Mouse (Mus musculus): ENCODE data around the gene Aes. TPM values are rescaled to one million over a fixed set of nuclear protein-coding genes. Genes with fewer than 3 reads are reported as not detected.

Aes gene
- polyA plus RNA-seq, 1 experiment, result 639 TPM

DNA sequence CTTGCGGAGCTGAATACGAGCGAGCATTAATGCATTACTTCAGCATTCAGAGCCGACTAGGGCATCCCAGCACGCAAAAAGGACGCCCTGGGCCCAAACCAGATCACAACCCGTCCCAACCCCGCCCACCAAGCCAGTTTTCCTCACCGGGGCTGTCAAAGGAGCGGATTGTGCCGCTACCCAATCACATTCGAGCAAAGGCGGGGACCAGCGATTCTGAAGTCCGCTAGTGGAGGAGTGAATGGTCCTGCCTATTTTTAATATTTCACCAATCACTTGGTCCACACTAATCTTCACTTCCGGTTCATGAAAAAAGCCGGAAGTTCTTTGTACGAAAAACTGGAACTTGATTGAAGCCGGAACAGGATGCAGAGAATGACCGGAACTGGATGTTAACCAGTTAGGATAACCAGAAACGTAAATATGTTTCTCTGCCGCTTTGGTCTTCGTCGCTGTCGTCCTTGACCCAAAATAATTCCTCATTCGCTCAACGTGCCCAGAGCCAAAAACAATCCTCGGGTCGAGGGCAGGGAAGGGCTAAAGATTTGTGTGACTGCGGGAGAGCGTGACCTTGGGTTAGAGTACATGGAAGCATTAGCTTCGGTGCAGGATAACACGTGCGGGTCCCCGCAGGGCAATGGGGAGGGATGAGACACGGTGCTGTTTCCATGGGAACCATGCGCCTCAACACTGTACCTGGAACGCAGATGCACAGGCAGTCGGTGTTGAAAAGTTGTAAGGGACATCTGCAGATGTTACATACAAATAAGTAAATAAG is 46.9 kb downstream of the Aes start, which contains the start of gene BC025920:
BC025920 (plus strand) TSS at position 297 of the 778 bp plus-strand sequence.
- Histone ChIP-seq H3K36me3 (ENCODE audit: control insufficient read depth, insufficient read depth) (no peaks in the 10 kb centered on the region), H3K27me3 (ENCODE audit: control insufficient read depth, insufficient read depth, insufficient read length) (no peaks in the 10 kb centered on the region), H3ac (ENCODE audit: control insufficient read depth, insufficient read length) (peak within 1 kb of the TSS; percentile 2), H3K4me2 (ENCODE audit: low read depth) (peak within 1 kb of the TSS; percentile 95), H3K4me3 (peak within 1 kb of the TSS; percentile 38), H3K79me2 (ENCODE audit: control insufficient read depth, insufficient read depth) (no peaks in the 10 kb centered on the region)
- TF ChIP-seq MYOD1 (IDR thresholded peaks at IDR 0.05; ENCODE audit: control insufficient read depth in 1 of 3, insufficient read length in 2 of 3, low read depth in 2 of 3), result no peak
- TF ChIP-seq POLR2AphosphoS2 (IDR thresholded peaks at IDR 0.05; ENCODE audit: insufficient read length, low read depth), result peak; percentile 50
- peak; percentile 50 for TF ChIP-seq POLR2A (IDR thresholded peaks at IDR 0.05; ENCODE audit: insufficient read length, low read depth)

DNA sequence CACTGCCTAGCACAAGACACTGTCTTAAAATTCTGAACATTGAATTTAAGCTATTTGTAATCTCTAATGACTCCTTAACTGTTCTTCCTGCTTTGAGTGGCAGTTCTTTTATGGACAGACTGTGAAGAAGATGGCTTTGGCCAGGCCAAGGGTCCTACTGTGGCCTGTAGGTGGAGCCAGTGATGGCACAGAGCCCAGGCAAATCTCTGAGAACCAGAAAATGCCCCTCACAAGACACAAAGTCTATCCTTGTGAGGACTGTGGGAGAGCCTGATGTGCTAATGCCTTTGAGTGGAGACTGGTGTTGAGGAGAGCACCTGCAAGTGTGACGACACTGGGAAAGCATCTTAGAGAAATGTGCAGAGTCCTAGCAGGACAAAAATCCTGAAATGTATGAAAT is 49.0 kb downstream of the Aes start:
- no peak overlapping the region for H3K4me3 ChIP-seq
- H3K79me2 ChIP-seq (ENCODE audit: control insufficient read depth, insufficient read depth), result no peaks in the 10 kb centered on the region
- no peak overlapping the region for H3ac ChIP-seq (ENCODE audit: control insufficient read depth, insufficient read length)
- H3K4me2 ChIP-seq (ENCODE audit: low read depth), result no peak overlapping the region
- no peaks in the 10 kb centered on the region for H3K27me3 ChIP-seq (ENCODE audit: control insufficient read depth, insufficient read depth, insufficient read length)
- no peak for TF ChIP-seq TCF3 (IDR thresholded peaks at IDR 0.05; ENCODE audit: insufficient read length, low read depth)
- no peak for TF ChIP-seq SRF (IDR thresholded peaks at IDR 0.05; ENCODE audit: control insufficient read depth, insufficient read length, low read depth)
- TF ChIP-seq POLR2A (IDR thresholded peaks at IDR 0.05; ENCODE audit: insufficient read length, low read depth), result no peak
- TF ChIP-seq MYOG (IDR thresholded peaks at IDR 0.05; ENCODE audit: control insufficient read depth in 1 of 3, insufficient read depth in 1 of 3, insufficient read length in 2 of 3, low read depth in 2 of 3), result no peak
- no peak for TF ChIP-seq USF1 (IDR thresholded peaks at IDR 0.05; ENCODE audit: low read depth)
- TF ChIP-seq CEBPB (IDR thresholded peaks at IDR 0.05; ENCODE audit: insufficient read depth, poor library complexity, severe bottlenecking), result no peak
- TF ChIP-seq E2F4 (IDR thresholded peaks at IDR 0.05; ENCODE audit: insufficient read depth), result no peak
- no peak for TF ChIP-seq REST (IDR thresholded peaks at IDR 0.05; ENCODE audit: insufficient read depth, insufficient read length)
- no peak for TF ChIP-seq POLR2AphosphoS2 (IDR thresholded peaks at IDR 0.05; ENCODE audit: insufficient read length, low read depth)
- TF ChIP-seq MAX (IDR thresholded peaks at IDR 0.05; ENCODE audit: low read depth), result no peak
- H3K36me3 ChIP-seq (ENCODE audit: control insufficient read depth, insufficient read depth), result no peaks in the 10 kb centered on the region

DNA sequence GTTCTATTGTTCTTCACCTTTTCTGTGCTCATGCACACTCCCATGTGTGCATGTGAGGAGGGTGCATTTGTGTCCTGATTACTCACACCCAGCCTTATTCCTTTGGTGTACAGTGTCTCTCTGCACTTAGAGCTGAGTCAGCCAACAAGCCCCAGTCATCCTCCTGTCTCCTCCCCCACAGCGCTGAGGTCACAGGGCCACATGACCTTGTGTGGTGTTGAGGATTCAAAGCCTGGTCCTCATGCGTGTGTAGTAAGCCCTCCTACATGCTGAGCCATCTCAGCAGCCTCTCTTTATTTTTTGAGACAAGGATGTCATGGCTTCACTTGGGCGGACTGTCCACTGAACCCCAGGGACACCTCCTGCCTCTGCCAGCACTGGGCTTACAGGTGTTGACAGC is 53.5 kb downstream of the Aes start:
- no peaks in the 10 kb centered on the region for H3K79me2 ChIP-seq (ENCODE audit: control insufficient read depth, insufficient read depth)
- no peak overlapping the region for H3K4me3 ChIP-seq
- peaks cover 6% of the 10 kb centered on the region for H3K27me3 ChIP-seq (ENCODE audit: control insufficient read depth, insufficient read depth, insufficient read length)
- H3K4me2 ChIP-seq (ENCODE audit: low read depth), result no peak overlapping the region
- no peaks in the 10 kb centered on the region for H3K36me3 ChIP-seq (ENCODE audit: control insufficient read depth, insufficient read depth)
- no peak for TF ChIP-seq TCF3 (IDR thresholded peaks at IDR 0.05; ENCODE audit: insufficient read length, low read depth)
- no peak for TF ChIP-seq CEBPB (IDR thresholded peaks at IDR 0.05; ENCODE audit: insufficient read depth, poor library complexity, severe bottlenecking)
- TF ChIP-seq USF1 (IDR thresholded peaks at IDR 0.05; ENCODE audit: low read depth), result peak; percentile 67
- TF ChIP-seq MAX (IDR thresholded peaks at IDR 0.05; ENCODE audit: low read depth), result no peak
- TF ChIP-seq MYOG (IDR thresholded peaks at IDR 0.05; ENCODE audit: control insufficient read depth in 1 of 3, insufficient read depth in 1 of 3, insufficient read length in 2 of 3, low read depth in 2 of 3), result no peak
- no peak for TF ChIP-seq REST (IDR thresholded peaks at IDR 0.05; ENCODE audit: insufficient read depth, insufficient read length)
- TF ChIP-seq SRF (IDR thresholded peaks at IDR 0.05; ENCODE audit: control insufficient read depth, insufficient read length, low read depth), result no peak
- no peak overlapping the region for H3ac ChIP-seq (ENCODE audit: control insufficient read depth, insufficient read length)

DNA sequence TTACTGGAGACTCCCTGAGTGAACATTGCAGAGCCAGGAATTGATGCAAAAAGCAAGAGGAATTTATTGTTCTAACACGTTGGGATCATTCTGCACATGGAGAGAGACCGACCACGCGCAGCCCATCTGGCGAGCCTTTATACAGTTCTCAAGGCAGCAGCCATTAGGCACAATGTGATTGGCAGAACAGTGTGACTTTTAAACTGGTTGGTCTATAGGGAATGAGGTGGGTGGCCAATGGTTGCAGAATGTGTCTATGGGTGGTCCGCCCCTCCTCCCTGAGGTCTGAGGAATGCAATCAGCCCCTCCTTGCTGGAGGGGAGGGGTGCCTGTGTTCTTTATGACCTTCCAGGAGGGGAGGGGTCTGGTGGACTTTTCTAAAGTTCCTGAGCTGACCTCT is 56.2 kb downstream of the Aes start:
- no peak overlapping the region for H3K4me2 ChIP-seq (ENCODE audit: low read depth)
- H3ac ChIP-seq (ENCODE audit: control insufficient read depth, insufficient read length), result no peak overlapping the region
- H3K36me3 ChIP-seq (ENCODE audit: control insufficient read depth, insufficient read depth), result no peaks in the 10 kb centered on the region
- TF ChIP-seq TCF3 (IDR thresholded peaks at IDR 0.05; ENCODE audit: insufficient read length, low read depth) (no peak), MYOG (IDR thresholded peaks at IDR 0.05; ENCODE audit: control insufficient read depth in 1 of 3, insufficient read depth in 1 of 3, insufficient read length in 2 of 3, low read depth in 2 of 3) (no peak), CEBPB (IDR thresholded peaks at IDR 0.05; ENCODE audit: insufficient read depth, poor library complexity, severe bottlenecking) (no peak), TCF12 (IDR thresholded peaks at IDR 0.05; ENCODE audit: insufficient read depth, poor library complexity, severe bottlenecking) (no peak), POLR2AphosphoS2 (IDR thresholded peaks at IDR 0.05; ENCODE audit: insufficient read length, low read depth) (no peak), POLR2A (IDR thresholded peaks at IDR 0.05; ENCODE audit: insufficient read length, low read depth) (no peak), USF1 (IDR thresholded peaks at IDR 0.05; ENCODE audit: low read depth) (no peak), E2F4 (IDR thresholded peaks at IDR 0.05; ENCODE audit: insufficient read depth) (no peak), MYOD1 (IDR thresholded peaks at IDR 0.05; ENCODE audit: control insufficient read depth in 1 of 3, insufficient read length in 2 of 3, low read depth in 2 of 3) (no peak), SRF (IDR thresholded peaks at IDR 0.05; ENCODE audit: control insufficient read depth, insufficient read length, low read depth) (no peak), REST (IDR thresholded peaks at IDR 0.05; ENCODE audit: insufficient read depth, insufficient read length) (no peak), MAX (IDR thresholded peaks at IDR 0.05; ENCODE audit: low read depth) (no peak)
- H3K4me3 ChIP-seq, result no peak overlapping the region
- peaks cover 6% of the 10 kb centered on the region for H3K27me3 ChIP-seq (ENCODE audit: control insufficient read depth, insufficient read depth, insufficient read length)
- no peaks in the 10 kb centered on the region for H3K79me2 ChIP-seq (ENCODE audit: control insufficient read depth, insufficient read depth)

Other genes starting within 250 kb of the Aes start
- gene Cactin, start 238.4 kb upstream of the Aes start, polyA plus RNA-seq (2012; fragmentation: generic; extraction: Trizol), result 31.3 TPM
- gene Tbxa2r, start 230.8 kb upstream of the Aes start, polyA plus RNA-seq (2012; fragmentation: generic; extraction: Trizol), result 0.16 TPM
- gene Gipc3, start 216.2 kb upstream of the Aes start, polyA plus RNA-seq (2012; fragmentation: generic; extraction: Trizol), result 0.10 TPM
- 80.2 TPM for gene Hmg20b, start 209.0 kb upstream of the Aes start, polyA plus RNA-seq (2012; fragmentation: generic; extraction: Trizol)
- 21.7 TPM for gene Mfsd12, start 202.0 kb upstream of the Aes start, polyA plus RNA-seq (2012; fragmentation: generic; extraction: Trizol)
- gene 4930404N11Rik, start 193.7 kb upstream of the Aes start, polyA plus RNA-seq (2012; fragmentation: generic; extraction: Trizol), result 0.92 TPM
- gene Fzr1, start 181.0 kb upstream of the Aes start, polyA plus RNA-seq (2012; fragmentation: generic; extraction: Trizol), result 42.0 TPM
- gene Dohh, start 175.1 kb upstream of the Aes start, polyA plus RNA-seq (2012; fragmentation: generic; extraction: Trizol), result 103 TPM
- 1.7 TPM for gene Gm48551, start 175.0 kb upstream of the Aes start, polyA plus RNA-seq (2012; fragmentation: generic; extraction: Trizol)
- gene Gm48552, start 170.5 kb upstream of the Aes start, polyA plus RNA-seq (2012; fragmentation: generic; extraction: Trizol), result 0.73 TPM
- 0.30 TPM for gene Smim24, start 166.4 kb upstream of the Aes start, polyA plus RNA-seq (2012; fragmentation: generic; extraction: Trizol)
- 115 TPM for gene Nfic, start 103.9 kb upstream of the Aes start, polyA plus RNA-seq (2012; fragmentation: generic; extraction: Trizol)
- 0.37 TPM for gene Celf5, start 76.8 kb upstream of the Aes start, polyA plus RNA-seq (2012; fragmentation: generic; extraction: Trizol)
- gene Ncln, start 63.1 kb upstream of the Aes start, polyA plus RNA-seq (2012; fragmentation: generic; extraction: Trizol), result 153 TPM
- gene S1pr4, start 59.4 kb upstream of the Aes start, polyA plus RNA-seq (2012; fragmentation: generic; extraction: Trizol), result not detected
- gene Gna15, start 35.3 kb upstream of the Aes start, polyA plus RNA-seq (2012; fragmentation: generic; extraction: Trizol), result not detected
- gene Gna11, start 14.3 kb upstream of the Aes start, polyA plus RNA-seq (2012; fragmentation: generic; extraction: Trizol), result 58.2 TPM
- 11.3 TPM for gene Tle2, start 15.1 kb downstream of the Aes start, polyA plus RNA-seq (2012; fragmentation: generic; extraction: Trizol)
- gene Tle6, start 41.6 kb downstream of the Aes start, polyA plus RNA-seq (2012; fragmentation: generic; extraction: Trizol), result 15.3 TPM
- 0.78 TPM for gene BC025920, start 46.8 kb downstream of the Aes start, polyA plus RNA-seq (2012; fragmentation: generic; extraction: Trizol)
- 28.0 TPM for gene Sirt6, start 68.3 kb downstream of the Aes start, polyA plus RNA-seq (2012; fragmentation: generic; extraction: Trizol)
- 11.8 TPM for gene Ankrd24, start 69.1 kb downstream of the Aes start, polyA plus RNA-seq (2012; fragmentation: generic; extraction: Trizol)
- gene Gm10778, start 89.6 kb downstream of the Aes start, polyA plus RNA-seq (2012; fragmentation: generic; extraction: Trizol), result 0.59 TPM
- 1.1 TPM for gene Zfp433, start 145.3 kb downstream of the Aes start, polyA plus RNA-seq (2012; fragmentation: generic; extraction: Trizol)
- gene Gm3055, start 211.7 kb downstream of the Aes start, polyA plus RNA-seq (2012; fragmentation: generic; extraction: Trizol), result 0.89 TPM